Mouse (Mus musculus) midbrain, embryonic 14.5 days (tissue): ENCODE data around the gene Sp2. TPM values are rescaled to one million over a fixed set of nuclear protein-coding genes. Genes with fewer than 3 reads are reported as not detected.

Source experiments
- ATAC-seq: fragments of 200-750 bp; cut with Nextera tagmentation; 2 replicates; pipeline ENCODE4 v1.8.0; 2017; ENCODE audit warnings: moderate number of reproducible peaks, moderate library complexity; ENCODE audit not compliant: low FRiP score, low TSS enrichment
- DNase-seq: peaks from one replicate; pipeline ENCODE4 v3.0.0-alpha.2; 2015
- H3K27ac ChIP-seq: fragments of 300-500 bp; sonication (generic); replicated peaks from 2 replicates; pipeline ENCODE4 v1.5.1; 2014; ENCODE audit warnings: mild to moderate bottlenecking, low read depth, low read length, moderate library complexity
- H3K27me3 ChIP-seq: fragments of 300-500 bp; sonication (generic); 2 replicates; pipeline ENCODE4 v1.6.1; 2014; ENCODE audit warnings: low read length, control low read depth, mixed read lengths; ENCODE audit not compliant: control insufficient read depth, insufficient read depth
- H3K36me3 ChIP-seq: fragments of 300-500 bp; sonication (generic); 2 replicates; pipeline ENCODE4 v1.6.1; 2014; ENCODE audit warnings: low read length, control low read depth; ENCODE audit not compliant: control insufficient read depth, insufficient read depth
- H3K4me1 ChIP-seq: fragments of 300-500 bp; sonication (generic); 2 replicates; pipeline ENCODE4 v1.6.1; 2014; ENCODE audit warnings: mild to moderate bottlenecking, antibody characterized with exemption, low read length, control low read depth; ENCODE audit not compliant: control insufficient read depth, insufficient read depth
- H3K4me2 ChIP-seq: fragments of 300-500 bp; sonication (generic); 2 replicates; pipeline ENCODE4 v1.6.1; 2014; ENCODE audit warnings: mild to moderate bottlenecking, low read length, moderate library complexity
- H3K4me3 ChIP-seq: fragments of 300-500 bp; sonication (generic); replicated peaks from 2 replicates; pipeline ENCODE4 v1.5.1; 2014; ENCODE audit warnings: low read depth, low read length
- H3K9ac ChIP-seq: fragments of 300-500 bp; sonication (generic); replicated peaks from 2 replicates; pipeline ENCODE4 v1.6.1; 2014; ENCODE audit warnings: mild to moderate bottlenecking, low read length, moderate library complexity
- H3K9me3 ChIP-seq: fragments of 300-500 bp; sonication (generic); 2 replicates; pipeline ENCODE4 v1.6.1; 2016; ENCODE audit warnings: low read length, control low read depth, mixed read lengths; ENCODE audit not compliant: control insufficient read depth
- WGBS: fragments of 180-500 bp; shearing (Covaris S2); extraction: QIAGEN DNeasy Blood & Tissue Kit; methylation state at CpG from one replicate; pipeline ENCODE4 v1.1.7; 2014; 5-methylcytosine and 5-hydroxymethylcytosine counted together
- polyA plus RNA-seq: library from polyadenylated mRNA; unstranded; fragments of >200 nt; fragmentation: Nextera tagmentation; extraction: Ambion mirVana; gene quantifications from 2 replicates; pipeline ENCODE4 v1.2.1, GENCODE M21; 2014

Sp2 gene
- polyA plus RNA-seq, 1 experiment from 2014 or later = 17.2 TPM

DNA sequence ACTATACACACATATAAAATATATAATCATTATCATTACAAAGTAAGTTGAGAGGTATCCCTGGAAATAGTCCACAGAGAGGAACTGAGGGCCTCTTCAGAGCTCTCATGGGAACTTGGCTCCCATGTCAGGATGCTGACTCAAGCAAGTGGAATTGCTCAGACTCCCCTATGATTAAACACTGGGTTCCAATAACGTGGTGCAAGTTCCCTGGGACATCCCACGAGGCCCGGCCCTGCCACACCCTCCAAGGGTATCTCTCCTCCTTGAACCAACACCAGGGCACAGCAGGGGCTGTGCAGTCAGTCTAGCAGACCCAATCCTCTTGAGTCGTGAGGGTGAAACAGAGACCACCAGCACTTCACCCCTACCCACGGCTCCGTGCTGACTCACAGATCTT is 63.8 kb downstream of the Sp2 start:
- WGBS = 63% methylated on average over 6 of the region's 6 CpGs
- Histone ChIP-seq H3K27me3 (no peaks in the 10 kb centered on the region), H3K27ac (no peak overlapping the region), H3K36me3 (no peaks in the 10 kb centered on the region), H3K9ac (no peak overlapping the region), H3K4me3 (no peak overlapping the region), H3K4me2 (no peak overlapping the region), H3K9me3 (no peaks in the 10 kb centered on the region), H3K4me1 (peaks cover 5% of the 10 kb centered on the region)
- ATAC-seq (no peak), DNase-seq (no peak)

- Histone ChIP-seq H3K27me3 (no peaks in the 10 kb centered on the region), H3K9ac (no peak overlapping the region), H3K4me3 (no peak overlapping the region), H3K4me1 (peaks cover 5% of the 10 kb centered on the region), H3K9me3 (no peaks in the 10 kb centered on the region), H3K4me2 (no peak overlapping the region), H3K27ac (no peak overlapping the region), H3K36me3 (peaks cover under 1% of the 10 kb centered on the region; the same call in 1 of the 2 replicates)
- 93% methylated on average over 6 of the region's 6 CpGs for WGBS
- DNase-seq = no peak
- no peak for ATAC-seq
Measured at GRCm38 (mm10) chr11:96917415-96917814, 65.3 kb downstream of the Sp2 start.

- Histone ChIP-seq H3K4me3 (no peak overlapping the region), H3K9ac (no peak overlapping the region), H3K27ac (no peak overlapping the region), H3K4me1 (peaks cover 5% of the 10 kb centered on the region), H3K36me3 (peaks cover 5% of the 10 kb centered on the region), H3K9me3 (no peaks in the 10 kb centered on the region), H3K27me3 (no peaks in the 10 kb centered on the region), H3K4me2 (peak overlapping the region; percentile 35)
- DNase-seq = no peak
- peak; percentile 3; the same call in 1 of the 2 replicates for ATAC-seq
- WGBS = 33% methylated on average over 12 of the region's 13 CpGs
Measured at GRCm38 (mm10) chr11:96916885-96917396, 65.8 kb downstream of the Sp2 start.

DNA sequence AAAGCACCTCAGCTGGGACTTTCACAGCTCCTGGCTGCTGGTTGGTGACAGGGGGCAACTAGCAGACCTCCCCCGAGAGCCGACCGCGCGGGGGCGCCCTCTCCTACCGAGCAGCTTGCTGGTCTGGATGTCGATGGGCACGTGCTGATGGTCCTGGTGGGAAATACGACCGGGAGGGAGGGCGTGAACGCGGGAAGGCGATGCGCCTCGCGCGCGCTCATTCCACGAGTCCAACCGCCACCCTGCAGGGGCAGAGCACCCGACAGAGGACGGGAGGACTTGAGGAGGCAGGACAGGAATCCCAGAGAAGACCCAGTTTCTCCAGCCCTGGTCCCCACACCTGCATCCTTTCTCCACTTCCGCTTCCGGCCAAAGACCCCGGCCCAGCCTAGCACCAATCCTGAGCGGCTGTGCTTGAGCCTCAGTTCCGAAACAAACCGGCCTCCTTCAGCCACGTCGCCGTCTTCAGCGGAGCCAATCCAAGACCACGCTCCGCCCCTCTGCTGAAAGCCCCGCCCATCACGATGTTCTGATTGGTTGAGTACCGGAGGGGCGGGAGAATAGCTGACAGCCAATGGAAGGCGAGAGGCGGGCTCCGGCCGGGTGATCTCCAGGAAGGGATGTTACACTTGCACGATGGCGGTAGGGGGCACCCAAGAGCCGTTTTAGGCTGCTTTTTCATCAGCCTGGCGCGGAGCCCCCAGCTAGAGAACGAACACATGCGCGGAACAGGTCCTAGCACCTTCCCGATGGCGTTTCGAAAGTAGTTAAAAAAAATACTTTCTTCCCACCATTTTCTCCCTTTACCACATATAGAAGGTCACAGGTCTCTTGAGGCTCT is 66.5 kb downstream of the Sp2 start, which contains the start of gene Cdk5rap3:
Gene Cdk5rap3 (minus strand): TSS at position 453 of the 841 bp plus-strand sequence.
- H3K4me1 ChIP-seq = peaks cover 5% of the 10 kb centered on the region
- peak within 1 kb of the TSS; percentile 72 for H3K9ac ChIP-seq
- under 1% methylated on average over 55 of the region's 55 CpGs for WGBS
- H3K36me3 ChIP-seq = peaks cover 12% of the 10 kb centered on the region
- H3K27me3 ChIP-seq = no peaks in the 10 kb centered on the region
- peak; percentile 100 for DNase-seq
- H3K4me3 ChIP-seq = peak within 1 kb of the TSS; percentile 81
- peak within 1 kb of the TSS; percentile 96 for H3K4me2 ChIP-seq
- no peaks in the 10 kb centered on the region for H3K9me3 ChIP-seq
- ATAC-seq = peak; percentile 96
- H3K27ac ChIP-seq = peak within 1 kb of the TSS; percentile 76

DNA sequence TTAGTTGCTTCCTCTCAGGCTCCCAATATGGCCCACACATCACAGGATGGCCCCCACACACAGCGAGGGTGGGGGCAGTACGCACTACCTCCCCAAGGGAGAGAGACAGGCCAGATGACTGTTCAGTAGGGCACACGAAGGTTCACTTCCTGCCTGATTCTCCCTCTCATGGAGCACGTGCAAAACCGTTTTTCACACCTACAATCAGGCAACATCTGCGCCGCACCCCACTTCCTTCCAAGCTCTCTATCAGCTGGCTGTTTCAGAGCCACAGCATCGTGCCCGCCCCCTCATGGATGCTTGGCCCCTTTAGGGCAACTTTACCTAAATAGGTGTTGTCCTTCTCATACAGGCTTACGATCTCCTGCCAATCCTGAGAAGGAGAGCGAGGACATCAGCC is 70.1 kb downstream of the Sp2 start:
- WGBS = 91% methylated on average over 11 of the region's 11 CpGs
- no peak for DNase-seq
- Histone ChIP-seq H3K36me3 (peaks cover 38% of the 10 kb centered on the region), H3K4me1 (peaks cover 18% of the 10 kb centered on the region), H3K4me3 (no peak overlapping the region), H3K4me2 (no peak overlapping the region), H3K27me3 (no peaks in the 10 kb centered on the region), H3K27ac (no peak overlapping the region), H3K9ac (no peak overlapping the region), H3K9me3 (no peaks in the 10 kb centered on the region)
- ATAC-seq = no peak

DNA sequence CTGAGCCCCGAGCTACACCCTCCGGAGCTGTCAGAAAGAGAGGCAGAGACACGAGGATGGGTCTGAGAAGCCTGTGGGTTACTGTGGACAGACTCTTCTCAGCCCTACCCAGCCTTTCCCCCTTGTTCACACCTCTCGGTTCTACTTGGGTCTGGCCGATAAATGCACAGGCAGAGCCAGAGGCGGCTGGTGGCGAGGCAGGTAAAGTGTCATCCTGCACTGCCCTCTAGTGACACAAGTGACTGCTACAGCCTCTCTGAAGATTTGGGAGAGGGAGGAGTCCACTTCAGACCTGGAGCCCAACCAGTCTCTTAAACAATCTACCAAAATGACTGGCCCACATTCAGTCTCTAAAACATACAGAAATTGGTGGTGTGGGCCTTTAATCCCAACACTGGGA is 72.8 kb downstream of the Sp2 start:
- Histone ChIP-seq H3K4me1 (peaks cover 31% of the 10 kb centered on the region), H3K27ac (no peak overlapping the region), H3K27me3 (no peaks in the 10 kb centered on the region), H3K9me3 (no peaks in the 10 kb centered on the region), H3K4me3 (no peak overlapping the region), H3K36me3 (peaks cover 43% of the 10 kb centered on the region), H3K9ac (no peak overlapping the region), H3K4me2 (no peak overlapping the region)
- DNase-seq = peak; percentile 93
- peak; percentile 71 for ATAC-seq
- WGBS = 21% methylated on average over 7 of the region's 7 CpGs

GRCm38 (mm10) chr11:96908594-96908993 is 74.2 kb downstream of the Sp2 start:
- H3K27ac ChIP-seq = no peak overlapping the region
- peaks cover 35% of the 10 kb centered on the region for H3K4me1 ChIP-seq

GRCm38 (mm10) chr11:96906431-96907161 is 76.2 kb downstream of the Sp2 start:
- Histone ChIP-seq H3K4me1 (peaks cover 55% of the 10 kb centered on the region), H3K27me3 (no peaks in the 10 kb centered on the region), H3K4me3 (no peak overlapping the region), H3K9me3 (no peaks in the 10 kb centered on the region), H3K27ac (peak overlapping the region; percentile 71), H3K4me2 (no peak overlapping the region), H3K9ac (no peak overlapping the region; the same call in 1 of the 2 replicates), H3K36me3 (peaks cover 35% of the 10 kb centered on the region)
- ATAC-seq = no peak
- 30% methylated on average over 15 of the region's 15 CpGs for WGBS
- DNase-seq = no peak

More at GRCm38 (mm10) chr11:96908594-96908993, 74.2 kb downstream of the Sp2 start:
- peaks cover 43% of the 10 kb centered on the region for H3K36me3 ChIP-seq
- DNase-seq = no peak
- ATAC-seq = no peak
- H3K4me2 ChIP-seq = no peak overlapping the region
- no peak overlapping the region; the same call in 1 of the 2 replicates for H3K9ac ChIP-seq
- no peaks in the 10 kb centered on the region for H3K27me3 ChIP-seq
- WGBS = 86% methylated on average over 12 of the region's 12 CpGs
- no peaks in the 10 kb centered on the region for H3K9me3 ChIP-seq
- H3K4me3 ChIP-seq = no peak overlapping the region
